Mouse (Mus musculus) embryo, embryonic 11 days (tissue): ENCODE measurements around the gene Chst7.

Experiments used
- DNase-seq: peaks from one replicate; pipeline ENCODE4 v3.0.0-alpha.2; 2015

The Chst7 gene

GRCm38 (mm10) chrX:20059381-20059971 is at the start of gene Chst7:
Gene Chst7 (plus strand): TSS chrX:20059560.
- DNase-seq: peak; percentile 82

GRCm38 (mm10) chrX:20012211-20012610 is 47.1 kb upstream of the Chst7 start:
- DNase-seq: no peak

- peak; percentile 6 for DNase-seq
These were observed 38.4 kb upstream of the Chst7 start for GRCm38 (mm10) chrX:20020942-20021341.

GRCm38 (mm10) chrX:20060096-20060768 is 872 bp downstream of the Chst7 start:
- DNase-seq: peak; percentile 29

- peak; percentile 27 for DNase-seq
These were observed 1.5 kb downstream of the Chst7 start for GRCm38 (mm10) chrX:20060769-20061315.

- DNase-seq: no peak
These were observed 2.6 kb downstream of the Chst7 start for GRCm38 (mm10) chrX:20061764-20062480.

- no peak for DNase-seq
These were observed 7.3 kb downstream of the Chst7 start for GRCm38 (mm10) chrX:20066636-20067035.

- no peak for DNase-seq
These were observed 10.8 kb downstream of the Chst7 start for GRCm38 (mm10) chrX:20070196-20070595.

GRCm38 (mm10) chrX:20117717-20118116 is 58.4 kb downstream of the Chst7 start:
- no peak for DNase-seq

- no peak for DNase-seq
These were observed 66.1 kb downstream of the Chst7 start for GRCm38 (mm10) chrX:20125481-20125880.

GRCm38 (mm10) chrX:20128951-20129350 is 69.6 kb downstream of the Chst7 start:
- no peak for DNase-seq

GRCm38 (mm10) chrX:20129466-20129865 is 70.1 kb downstream of the Chst7 start:
- DNase-seq: no peak
